Mouse (Mus musculus): ENCODE data around the gene Clcn1.

GRCm38 (mm10) chr6:42260430-42260829, 26.1 kb upstream of the Clcn1 start:
- TF ChIP-seq CTCF (IDR thresholded peaks at IDR 0.05; ENCODE audit: control insufficient read depth, insufficient read depth, insufficient read length) (no peak), MYOD1 (IDR thresholded peaks at IDR 0.05; ENCODE audit: control insufficient read depth, insufficient read length, low read depth) (no peak), MAX (IDR thresholded peaks at IDR 0.05) (no peak), USF1 (IDR thresholded peaks at IDR 0.05; ENCODE audit: low read depth) (no peak), FOSL1 (IDR thresholded peaks at IDR 0.05; ENCODE audit: insufficient read depth, low read length, poor library complexity, severe bottlenecking) (no peak), MYOG (IDR thresholded peaks at IDR 0.05; ENCODE audit: control insufficient read depth, extremely low read depth, insufficient read length) (no peak)

Measured in C2C12 (cell line).